Mouse (Mus musculus) testis, adult 2 months (tissue): ENCODE data around the gene Napsa. TPM values are rescaled to one million over a fixed set of nuclear protein-coding genes. Genes with fewer than 3 reads are reported as not detected.

Experiments used
- H3K27ac ChIP-seq: fragments of 200-500 bp; 2 replicates; pipeline ENCODE4 v1.5.1; 2012; ENCODE audit warnings: low read depth, low read length; ENCODE audit not compliant: control insufficient read depth, insufficient read depth
- H3K27me3 ChIP-seq: fragments of 200-500 bp; 2 replicates; pipeline ENCODE4 v1.6.1; 2012; ENCODE audit warnings: mild to moderate bottlenecking, low read length, moderate library complexity; ENCODE audit not compliant: control insufficient read depth, insufficient read depth
- H3K36me3 ChIP-seq: fragments of 200-500 bp; 2 replicates; pipeline ENCODE4 v1.6.1; 2012; ENCODE audit warnings: mild to moderate bottlenecking, low read length; ENCODE audit not compliant: control insufficient read depth, insufficient read depth
- H3K4me1 ChIP-seq: fragments of 200-500 bp; 2 replicates; pipeline ENCODE4 v1.6.1; 2012; ENCODE audit warnings: low read length; ENCODE audit not compliant: control insufficient read depth, insufficient read depth
- H3K4me3 ChIP-seq: fragments of 200-500 bp; 2 replicates; pipeline ENCODE4 v1.5.1; 2012; ENCODE audit warnings: low read depth, mild to moderate bottlenecking, low read length, moderate library complexity, mixed read lengths; ENCODE audit not compliant: control insufficient read depth
- CTCF ChIP-seq: fragments of 200-500 bp; IDR thresholded peaks from 2 replicates; pipeline ENCODE4 v1.5.1; 2012; ENCODE audit warnings: low read depth, mild to moderate bottlenecking, inconsistent platforms, low read length, moderate library complexity; ENCODE audit not compliant: control insufficient read depth, insufficient read depth, insufficient replicate concordance
- POLR2A ChIP-seq: fragments of 200-500 bp; IDR thresholded peaks from 2 replicates; pipeline ENCODE4 v1.6.1; 2012; ENCODE audit warnings: low read depth, mild to moderate bottlenecking, inconsistent platforms, low read length, moderate library complexity; ENCODE audit not compliant: control insufficient read depth
- polyA plus RNA-seq: library from polyadenylated mRNA; depleted of rRNA; stranded (reverse); fragments of >200 nt; gene quantifications from 2 replicates; pipeline ENCODE4 v1.2.3, GENCODE M21; 2012

The Napsa gene
- polyA plus RNA-seq, 1 experiment, result 0.67 TPM

DNA sequence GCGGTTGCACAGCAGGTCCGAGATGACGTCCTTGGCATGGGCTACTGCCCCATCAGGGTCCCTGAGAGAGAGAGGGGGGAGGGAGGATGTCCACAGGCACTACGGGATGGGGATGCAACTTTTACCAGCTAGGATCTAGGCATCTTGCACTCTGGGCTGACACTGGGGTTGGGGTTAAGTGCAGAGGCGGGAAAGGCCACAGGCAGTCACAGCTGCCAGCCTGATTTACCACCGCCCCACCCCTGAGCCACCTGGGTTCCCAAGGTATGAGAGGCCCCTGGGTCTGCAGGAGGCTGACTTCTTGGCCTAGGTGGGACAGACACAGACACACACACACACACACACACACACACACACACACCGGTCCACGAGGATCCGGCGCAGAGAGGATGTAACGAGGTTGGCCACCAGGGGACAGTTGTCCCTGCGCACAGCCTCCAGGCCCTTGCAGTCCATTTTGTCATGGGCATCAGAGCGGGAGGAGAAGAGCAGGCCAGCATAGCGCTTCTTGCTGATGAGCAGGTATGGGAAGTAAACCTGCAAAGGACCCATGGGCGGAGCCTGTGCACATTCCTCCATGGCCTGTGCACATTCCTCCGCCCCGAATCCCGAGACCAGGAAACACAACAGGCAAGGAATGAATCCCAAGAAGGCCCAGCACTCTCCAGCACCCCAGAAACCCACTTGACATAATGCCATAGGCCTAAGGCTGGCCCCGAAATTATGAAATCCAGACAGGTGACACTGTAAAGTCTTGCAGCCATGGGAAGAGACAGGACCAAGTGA is 37.3 kb upstream of the Napsa start:
- H3K27ac ChIP-seq, result no peak overlapping the region
- TF ChIP-seq CTCF (no peak), POLR2A (no peak)
- peaks cover 4% of the 10 kb centered on the region; the same call in 1 of the 2 replicates for H3K4me1 ChIP-seq
- no peak overlapping the region for H3K4me3 ChIP-seq
- no peaks in the 10 kb centered on the region for H3K27me3 ChIP-seq
- H3K36me3 ChIP-seq, result no peaks in the 10 kb centered on the region

- no peaks in the 10 kb centered on the region for H3K27me3 ChIP-seq
- no peaks in the 10 kb centered on the region for H3K36me3 ChIP-seq
- TF ChIP-seq CTCF, result no peak
- H3K27ac ChIP-seq, result no peak overlapping the region
- no peak overlapping the region for H3K4me3 ChIP-seq
- peaks cover 6% of the 10 kb centered on the region; the same call in 1 of the 2 replicates for H3K4me1 ChIP-seq
Observed at GRCm38 (mm10) chr7:44535657-44536589, 36.3 kb upstream of the Napsa start.

DNA sequence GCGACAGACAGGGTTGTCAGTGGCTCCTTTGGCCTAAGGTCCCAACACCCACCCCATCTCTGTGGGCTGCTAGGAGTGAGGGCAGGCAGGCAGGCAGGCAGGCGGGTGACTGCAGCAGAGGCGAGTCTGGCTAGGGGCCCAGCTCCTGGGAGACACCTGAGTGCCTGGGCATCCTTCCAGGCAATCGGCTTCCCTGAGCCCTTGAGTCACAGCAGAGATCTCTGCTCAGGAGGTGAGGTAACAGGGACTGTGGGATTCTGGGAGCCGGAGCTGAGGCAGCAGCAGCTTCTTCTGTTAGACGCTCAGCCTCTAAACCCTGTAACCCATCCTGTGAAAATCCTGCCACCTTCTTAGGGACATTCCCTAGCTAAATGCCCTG is 35.6 kb upstream of the Napsa start:
- no peak overlapping the region for H3K4me3 ChIP-seq
- TF ChIP-seq POLR2A (no peak), CTCF (no peak)
- no peaks in the 10 kb centered on the region for H3K27me3 ChIP-seq
- no peak overlapping the region for H3K27ac ChIP-seq
- no peaks in the 10 kb centered on the region for H3K36me3 ChIP-seq
- H3K4me1 ChIP-seq, result peaks cover 6% of the 10 kb centered on the region; the same call in 1 of the 2 replicates

- H3K27ac ChIP-seq, result no peak overlapping the region
- H3K36me3 ChIP-seq, result no peaks in the 10 kb centered on the region
- TF ChIP-seq CTCF (no peak), POLR2A (no peak)
- no peak overlapping the region for H3K4me3 ChIP-seq
- no peaks in the 10 kb centered on the region for H3K27me3 ChIP-seq
- H3K4me1 ChIP-seq, result peaks cover 6% of the 10 kb centered on the region; the same call in 1 of the 2 replicates
Observed at GRCm38 (mm10) chr7:44537009-44537408, 35.2 kb upstream of the Napsa start.

DNA sequence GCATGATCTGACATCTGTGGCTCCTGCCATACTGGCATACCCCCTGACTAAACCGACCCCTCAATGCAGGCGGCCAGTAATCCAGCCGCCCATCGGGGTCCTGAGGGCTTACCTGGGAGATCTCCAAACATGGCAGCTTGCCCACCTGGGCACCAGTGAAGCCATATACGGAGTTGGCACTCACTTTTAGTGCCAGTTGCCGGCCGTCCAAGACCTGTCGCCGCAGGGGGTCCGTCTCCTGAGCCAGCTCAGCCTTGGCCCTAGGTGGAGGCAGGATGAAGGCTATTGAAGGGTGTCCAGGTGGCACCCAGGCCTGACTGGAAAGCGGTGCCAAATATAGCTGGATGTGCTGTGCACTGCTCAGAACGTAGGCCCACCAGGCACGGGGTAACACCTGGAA is 34.7 kb upstream of the Napsa start:
- Histone ChIP-seq H3K27me3 (no peaks in the 10 kb centered on the region), H3K4me1 (peaks cover 6% of the 10 kb centered on the region; the same call in 1 of the 2 replicates), H3K36me3 (no peaks in the 10 kb centered on the region), H3K27ac (no peak overlapping the region), H3K4me3 (no peak overlapping the region)
- no peak for TF ChIP-seq CTCF
- TF ChIP-seq POLR2A, result no peak

GRCm38 (mm10) chr7:44538756-44539624 is 33.2 kb upstream of the Napsa start:
- no peak overlapping the region for H3K27ac ChIP-seq
- TF ChIP-seq POLR2A, result no peak
- no peaks in the 10 kb centered on the region for H3K36me3 ChIP-seq
- H3K4me3 ChIP-seq, result no peak overlapping the region
- H3K27me3 ChIP-seq, result no peaks in the 10 kb centered on the region
- peaks cover 6% of the 10 kb centered on the region; the same call in 1 of the 2 replicates for H3K4me1 ChIP-seq

DNA sequence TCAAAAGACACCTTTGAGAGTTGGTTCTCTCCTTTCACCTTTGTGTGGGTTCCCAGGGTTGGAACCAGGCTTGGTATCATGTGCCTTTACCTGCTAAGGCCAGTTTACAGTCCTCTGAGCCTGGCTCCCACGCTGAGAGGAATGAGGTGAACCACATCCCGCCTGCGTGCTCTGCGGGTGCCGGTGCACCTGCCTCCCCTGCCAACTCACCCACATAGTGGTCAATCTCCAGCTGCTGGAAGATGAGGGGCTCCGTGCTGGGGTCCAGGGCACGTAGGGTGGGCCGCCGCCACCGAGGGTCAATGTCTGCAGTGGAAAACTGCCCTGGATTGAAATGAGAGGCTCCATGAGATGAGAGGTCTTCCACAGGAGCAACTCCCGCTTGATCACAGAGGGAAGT is 29.6 kb upstream of the Napsa start:
- TF ChIP-seq CTCF (no peak), POLR2A (no peak)
- H3K27me3 ChIP-seq, result no peaks in the 10 kb centered on the region
- no peaks in the 10 kb centered on the region for H3K36me3 ChIP-seq
- H3K27ac ChIP-seq, result no peak overlapping the region
- no peak overlapping the region for H3K4me3 ChIP-seq
- H3K4me1 ChIP-seq, result peaks cover 6% of the 10 kb centered on the region
